Mouse (Mus musculus) regulatory T cell (primary cell): ENCODE results near the gene Prkab2.

Experiments
- in situ Hi-C: fragments of 300-600 bp; cut with MboI, MseI; formaldehyde crosslinking; loops from one replicate; pipeline ENCODE4 v1.15.1; 2025; ENCODE audit warnings: high pct_unique_total_duplicates

Gene Prkab2

GRCm38 (mm10) chr3:97657655-97658411, at the start of gene Prkab2:
TSS of gene Prkab2 (plus strand) at chr3:97658193.
- in situ Hi-C loops = no loop called here

- in situ Hi-C loops = no loop called here
Measured at GRCm38 (mm10) chr3:97609201-97609844, 48.7 kb upstream of the Prkab2 start.

- in situ Hi-C loops = loop anchor here (10.0 kb wide), 1 partner anchor 1625 kb away; no protein-coding TSS in a partner anchor
Measured at GRCm38 (mm10) chr3:97609845-97610410, 48.1 kb upstream of the Prkab2 start, which contains the start of gene Chd1l. TSS of gene Chd1l (minus strand) at chr3:97610203.

GRCm38 (mm10) chr3:97611021-97611420, 47.0 kb upstream of the Prkab2 start:
- in situ Hi-C loops = loop anchor here (10.0 kb wide), 1 partner anchor 1624 kb away; no protein-coding TSS in a partner anchor

- in situ Hi-C loops = loop anchor here (10.0 kb wide), 1 partner anchor 1620 kb away; no protein-coding TSS in a partner anchor
Measured at GRCm38 (mm10) chr3:97615154-97615553, 42.8 kb upstream of the Prkab2 start.

- in situ Hi-C loops = loop anchor here (10.0 kb wide), 1 partner anchor 1619 kb away; no protein-coding TSS in a partner anchor
Measured at GRCm38 (mm10) chr3:97615933-97616332, 42.1 kb upstream of the Prkab2 start.

GRCm38 (mm10) chr3:97617091-97617825, 40.7 kb upstream of the Prkab2 start:
- in situ Hi-C loops = loop anchor here (10.0 kb wide), 1 partner anchor 1618 kb away; no protein-coding TSS in a partner anchor

GRCm38 (mm10) chr3:97617899-97618298, 40.1 kb upstream of the Prkab2 start:
- in situ Hi-C loops = loop anchor here (10.0 kb wide), 1 partner anchor 1617 kb away; no protein-coding TSS in a partner anchor

GRCm38 (mm10) chr3:97620657-97621056, 37.3 kb upstream of the Prkab2 start:
- in situ Hi-C loops = no loop called here

GRCm38 (mm10) chr3:97624611-97625010, 33.4 kb upstream of the Prkab2 start:
- in situ Hi-C loops = no loop called here

GRCm38 (mm10) chr3:97627893-97628292, 30.1 kb upstream of the Prkab2 start:
- in situ Hi-C loops = no loop called here

GRCm38 (mm10) chr3:97628391-97629001, 29.5 kb upstream of the Prkab2 start, which contains the start of gene Fmo5:
TSS of gene Fmo5 (plus strand) at chr3:97628804.
- in situ Hi-C loops = no loop called here

GRCm38 (mm10) chr3:97629941-97630340, 28.1 kb upstream of the Prkab2 start:
- in situ Hi-C loops = no loop called here

GRCm38 (mm10) chr3:97630746-97631145, 27.2 kb upstream of the Prkab2 start:
- in situ Hi-C loops = no loop called here

GRCm38 (mm10) chr3:97631258-97631860, 26.6 kb upstream of the Prkab2 start:
- in situ Hi-C loops = no loop called here

GRCm38 (mm10) chr3:97633456-97633855, 24.5 kb upstream of the Prkab2 start:
- in situ Hi-C loops = no loop called here

GRCm38 (mm10) chr3:97634288-97634761, 23.7 kb upstream of the Prkab2 start:
- in situ Hi-C loops = no loop called here

GRCm38 (mm10) chr3:97641396-97641795, 16.6 kb upstream of the Prkab2 start:
- in situ Hi-C loops = no loop called here

- in situ Hi-C loops = no loop called here
Measured at GRCm38 (mm10) chr3:97642001-97642400, 16.0 kb upstream of the Prkab2 start.

GRCm38 (mm10) chr3:97648518-97648917, 9.5 kb upstream of the Prkab2 start:
- in situ Hi-C loops = no loop called here
